Mouse (Mus musculus): ENCODE measurements at regions not wholly inside any gene's neighbourhood (a gene's known extent, or its start where the extent isn't known, plus 50 kb on each side); places are given as distances from the start of the nearest gene placed in this dataset.
A peak's percentile ranks its signal among the peaks of the same experiment; 100 is the strongest.

DNA sequence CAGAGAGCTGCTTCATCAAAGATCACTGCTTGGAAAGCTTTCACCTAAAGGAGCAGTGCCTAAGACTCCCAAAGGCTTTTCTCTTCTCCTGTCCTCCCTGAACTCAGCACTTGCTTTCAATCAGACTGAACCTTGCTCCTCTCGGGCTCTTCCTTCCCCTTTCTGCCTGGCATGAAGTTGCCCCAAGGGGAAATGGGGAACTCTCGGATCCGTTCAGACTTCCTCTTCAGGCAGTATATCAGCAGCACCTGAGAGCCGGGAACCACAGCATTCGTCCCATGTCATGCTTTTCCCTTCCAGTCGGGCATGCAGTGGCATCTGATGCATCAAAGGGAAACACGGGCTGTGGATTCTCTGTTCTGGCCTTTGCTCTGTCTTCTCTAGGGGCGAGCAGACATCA, 347.3 kb downstream of the Bmper start:
- Histone ChIP-seq H3K4me3 (ENCODE audit: low read depth, low read length) (no peak overlapping the region), H3K9ac (ENCODE audit: low read depth, low read length) (no peak overlapping the region), H3K27me3 (replicated peaks; ENCODE audit: control insufficient read depth, insufficient read depth, low read length) (no peaks in the 10 kb centered on the region), H3K4me2 (replicated peaks; ENCODE audit: low read depth) (no peak overlapping the region), H3K4me1 (replicated peaks; ENCODE audit: control insufficient read depth, insufficient read depth, low read length) (no peaks in the 10 kb centered on the region), H3K9me3 (ENCODE audit: control insufficient read depth) (no peaks in the 10 kb centered on the region), H3K36me3 (ENCODE audit: control insufficient read depth, insufficient read depth) (no peaks in the 10 kb centered on the region), H3K27ac (ENCODE audit: low read depth, low read length) (no peak overlapping the region)
- WGBS = 60% methylated on average over 8 of the region's 8 CpGs
- TF ChIP-seq CTCF (IDR thresholded peaks at IDR 0.05; ENCODE audit: low read depth) = no peak
- no peak for ATAC-seq

DNA sequence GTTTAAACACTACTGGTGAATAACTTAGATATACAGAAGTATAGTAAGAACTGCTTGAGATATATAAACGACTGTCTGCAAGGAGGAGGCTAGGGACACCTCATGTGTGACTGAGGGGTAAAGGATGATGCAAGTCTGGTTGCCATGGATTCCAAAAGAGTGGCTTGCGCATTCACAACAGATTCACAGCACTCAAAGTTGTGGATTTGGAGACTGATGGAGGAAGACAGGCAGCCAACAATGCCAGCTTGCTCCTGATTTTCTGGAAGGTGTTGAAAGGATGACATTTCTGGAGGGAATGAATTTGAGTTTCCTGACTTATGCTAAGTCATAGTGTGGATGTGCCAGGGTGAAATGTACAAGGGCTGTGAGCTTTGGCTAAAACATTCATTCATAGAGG, 353.4 kb downstream of the Bmper start:
- Histone ChIP-seq H3K9ac (ENCODE audit: low read depth, low read length) (no peak overlapping the region), H3K36me3 (ENCODE audit: control insufficient read depth, insufficient read depth) (no peaks in the 10 kb centered on the region), H3K27ac (ENCODE audit: low read depth, low read length) (no peak overlapping the region), H3K4me1 (replicated peaks; ENCODE audit: control insufficient read depth, insufficient read depth, low read length) (no peaks in the 10 kb centered on the region), H3K9me3 (ENCODE audit: control insufficient read depth) (no peaks in the 10 kb centered on the region), H3K4me3 (ENCODE audit: low read depth, low read length) (no peak overlapping the region), H3K4me2 (replicated peaks; ENCODE audit: low read depth) (no peak overlapping the region), H3K27me3 (replicated peaks; ENCODE audit: control insufficient read depth, insufficient read depth, low read length) (no peaks in the 10 kb centered on the region)
- ATAC-seq = no peak
- no peak for TF ChIP-seq CTCF (IDR thresholded peaks at IDR 0.05; ENCODE audit: low read depth)
- 73% methylated on average over 2 of the region's 2 CpGs for WGBS

- no peak for ATAC-seq
- no peak overlapping the region for H3K9ac ChIP-seq (ENCODE audit: low read depth, low read length)
- 50% methylated on average over 6 of the region's 6 CpGs for WGBS
- no peaks in the 10 kb centered on the region for H3K36me3 ChIP-seq (ENCODE audit: control insufficient read depth, insufficient read depth)
- no peaks in the 10 kb centered on the region for H3K9me3 ChIP-seq (ENCODE audit: control insufficient read depth)
- no peak overlapping the region for H3K4me3 ChIP-seq (ENCODE audit: low read depth, low read length)
- TF ChIP-seq CTCF (IDR thresholded peaks at IDR 0.05; ENCODE audit: low read depth) = no peak
- H3K4me2 ChIP-seq (replicated peaks; ENCODE audit: low read depth) = no peak overlapping the region
- H3K27me3 ChIP-seq (replicated peaks; ENCODE audit: control insufficient read depth, insufficient read depth, low read length) = no peaks in the 10 kb centered on the region
- no peak overlapping the region for H3K27ac ChIP-seq (ENCODE audit: low read depth, low read length)
- no peaks in the 10 kb centered on the region for H3K4me1 ChIP-seq (replicated peaks; ENCODE audit: control insufficient read depth, insufficient read depth, low read length)
These were observed 357.3 kb downstream of the Bmper start for GRCm38 (mm10) chr9:23580155-23580554.

- H3K27ac ChIP-seq (ENCODE audit: low read depth, low read length) = no peak overlapping the region
- H3K4me3 ChIP-seq (ENCODE audit: low read depth, low read length) = no peak overlapping the region
- no peaks in the 10 kb centered on the region for H3K9me3 ChIP-seq (ENCODE audit: control insufficient read depth)
- H3K4me2 ChIP-seq (replicated peaks; ENCODE audit: low read depth) = no peak overlapping the region
- H3K36me3 ChIP-seq (ENCODE audit: control insufficient read depth, insufficient read depth) = no peaks in the 10 kb centered on the region
- H3K27me3 ChIP-seq (replicated peaks; ENCODE audit: control insufficient read depth, insufficient read depth, low read length) = no peaks in the 10 kb centered on the region
- WGBS = 18% methylated on average over 6 of the region's 6 CpGs
- no peaks in the 10 kb centered on the region for H3K4me1 ChIP-seq (replicated peaks; ENCODE audit: control insufficient read depth, insufficient read depth, low read length)
- TF ChIP-seq CTCF (IDR thresholded peaks at IDR 0.05; ENCODE audit: low read depth) = peak; percentile 86
- no peak overlapping the region for H3K9ac ChIP-seq (ENCODE audit: low read depth, low read length)
- ATAC-seq = no peak
These were observed 358.2 kb downstream of the Bmper start for GRCm38 (mm10) chr9:23581039-23581606.

DNA sequence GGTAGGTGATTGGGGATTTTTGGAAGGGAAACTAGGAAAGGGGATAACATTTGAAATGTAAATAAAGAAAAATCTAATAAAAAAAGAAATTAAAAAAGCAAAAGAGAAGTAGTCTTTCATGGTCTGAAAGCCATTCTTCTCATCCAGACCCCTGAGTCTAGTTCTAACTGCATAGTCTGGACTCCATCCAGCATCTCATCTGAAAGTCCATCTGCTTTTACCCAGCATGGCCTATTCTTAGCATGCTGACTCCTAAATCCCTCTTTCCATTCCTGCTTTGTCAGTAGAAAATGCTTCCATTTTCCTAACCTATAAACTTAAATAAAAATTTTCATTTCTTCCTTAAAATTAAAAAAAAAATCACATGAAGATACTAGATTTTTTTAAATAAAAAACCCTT, 361.7 kb downstream of the Bmper start:
- H3K4me2 ChIP-seq (replicated peaks; ENCODE audit: low read depth) = no peak overlapping the region
- TF ChIP-seq CTCF (IDR thresholded peaks at IDR 0.05; ENCODE audit: low read depth) = no peak
- no peak overlapping the region for H3K9ac ChIP-seq (ENCODE audit: low read depth, low read length)
- no peaks in the 10 kb centered on the region for H3K27me3 ChIP-seq (replicated peaks; ENCODE audit: control insufficient read depth, insufficient read depth, low read length)
- H3K4me1 ChIP-seq (replicated peaks; ENCODE audit: control insufficient read depth, insufficient read depth, low read length) = no peaks in the 10 kb centered on the region
- no peak for ATAC-seq
- no peaks in the 10 kb centered on the region for H3K36me3 ChIP-seq (ENCODE audit: control insufficient read depth, insufficient read depth)
- H3K4me3 ChIP-seq (ENCODE audit: low read depth, low read length) = no peak overlapping the region
- H3K27ac ChIP-seq (ENCODE audit: low read depth, low read length) = no peak overlapping the region
- no peaks in the 10 kb centered on the region for H3K9me3 ChIP-seq (ENCODE audit: control insufficient read depth)

DNA sequence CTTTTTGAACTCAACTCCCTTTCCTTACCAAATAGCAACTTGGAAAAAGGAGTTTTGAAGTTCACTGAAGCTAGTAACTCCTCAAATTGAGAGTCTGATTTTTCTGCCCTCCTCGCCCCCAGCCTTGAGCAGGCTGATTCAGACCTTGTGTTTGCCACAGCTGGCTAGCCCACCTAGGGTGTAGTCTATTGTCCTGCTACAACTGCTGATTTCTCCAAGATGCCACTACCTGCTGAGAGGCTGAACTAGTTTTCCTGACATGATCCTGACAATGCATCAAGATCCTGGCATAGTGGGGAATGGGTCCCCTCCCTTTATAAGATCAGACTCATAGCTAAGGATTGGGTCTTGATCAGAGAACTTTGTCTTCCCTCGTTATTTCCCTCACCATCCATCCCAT, 366.1 kb downstream of the Bmper start:
- no peaks in the 10 kb centered on the region for H3K27me3 ChIP-seq (replicated peaks; ENCODE audit: control insufficient read depth, insufficient read depth, low read length)
- no peak overlapping the region for H3K9ac ChIP-seq (ENCODE audit: low read depth, low read length)
- 69% methylated on average over 2 of the region's 2 CpGs for WGBS
- H3K4me2 ChIP-seq (replicated peaks; ENCODE audit: low read depth) = no peak overlapping the region
- no peaks in the 10 kb centered on the region for H3K36me3 ChIP-seq (ENCODE audit: control insufficient read depth, insufficient read depth)
- no peaks in the 10 kb centered on the region for H3K9me3 ChIP-seq (ENCODE audit: control insufficient read depth)
- H3K4me3 ChIP-seq (ENCODE audit: low read depth, low read length) = no peak overlapping the region
- no peaks in the 10 kb centered on the region for H3K4me1 ChIP-seq (replicated peaks; ENCODE audit: control insufficient read depth, insufficient read depth, low read length)
- ATAC-seq = no peak
- no peak overlapping the region for H3K27ac ChIP-seq (ENCODE audit: low read depth, low read length)
- no peak for TF ChIP-seq CTCF (IDR thresholded peaks at IDR 0.05; ENCODE audit: low read depth)

DNA sequence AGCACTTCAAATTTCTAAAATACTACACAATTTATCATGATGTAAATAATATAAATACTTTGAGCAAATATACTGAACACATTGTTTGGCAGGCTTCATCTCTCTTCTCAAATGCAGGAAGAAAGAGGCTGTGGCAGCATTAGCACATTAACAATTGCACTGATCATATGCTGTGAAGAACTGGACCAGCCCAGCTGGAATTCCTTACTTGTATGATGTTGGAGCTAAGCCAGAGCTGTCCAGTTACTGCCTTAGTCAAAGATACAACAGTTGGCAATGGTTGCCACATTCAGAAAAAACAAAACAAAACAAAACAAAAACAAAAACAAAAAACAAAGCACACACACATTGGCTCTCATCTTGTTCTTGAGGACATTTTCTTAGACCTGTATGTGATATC, 369.0 kb downstream of the Bmper start:
- H3K9ac ChIP-seq (ENCODE audit: low read depth, low read length) = no peak overlapping the region
- no peaks in the 10 kb centered on the region for H3K27me3 ChIP-seq (replicated peaks; ENCODE audit: control insufficient read depth, insufficient read depth, low read length)
- no peaks in the 10 kb centered on the region for H3K4me1 ChIP-seq (replicated peaks; ENCODE audit: control insufficient read depth, insufficient read depth, low read length)
- no peak overlapping the region for H3K27ac ChIP-seq (ENCODE audit: low read depth, low read length)
- ATAC-seq = no peak
- H3K4me3 ChIP-seq (ENCODE audit: low read depth, low read length) = no peak overlapping the region
- H3K9me3 ChIP-seq (ENCODE audit: control insufficient read depth) = no peaks in the 10 kb centered on the region
- no peaks in the 10 kb centered on the region for H3K36me3 ChIP-seq (ENCODE audit: control insufficient read depth, insufficient read depth)
- no peak overlapping the region for H3K4me2 ChIP-seq (replicated peaks; ENCODE audit: low read depth)
- no peak for TF ChIP-seq CTCF (IDR thresholded peaks at IDR 0.05; ENCODE audit: low read depth)

All from intestine, postnatal 0 days (tissue).